Mouse (Mus musculus): ENCODE results near the gene Flt3l.

DNA sequence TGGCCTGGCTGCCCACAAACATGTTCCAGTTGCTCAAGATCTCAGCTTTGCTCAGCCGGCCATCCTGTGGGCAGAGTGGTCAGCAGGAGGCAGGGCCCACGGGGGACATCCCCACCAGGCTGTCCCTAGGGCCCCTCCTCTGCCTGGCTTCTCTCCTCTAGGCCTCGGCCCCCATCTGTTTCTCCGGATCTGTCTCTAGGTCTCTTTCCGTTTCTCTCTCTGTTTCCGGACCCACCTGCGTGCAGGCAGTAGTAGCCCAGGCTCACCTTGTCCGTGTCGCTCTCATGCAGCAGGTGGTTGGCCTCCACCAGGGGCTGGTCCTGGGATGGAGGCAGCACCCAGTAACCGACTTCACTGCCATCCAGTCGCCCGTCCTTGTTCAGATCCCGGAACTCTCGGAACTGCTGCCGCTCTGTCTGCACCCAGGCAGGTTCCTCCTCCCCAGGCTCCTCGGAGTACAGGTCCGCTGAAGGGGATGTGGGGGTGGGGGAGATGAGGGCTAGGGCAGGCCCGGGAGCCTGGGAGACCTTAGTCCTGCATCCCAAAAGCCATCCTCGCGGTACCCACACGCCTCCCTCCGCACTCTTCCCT is 52.8 kb downstream of the Flt3l start:
- TF ChIP-seq MYOD1 (IDR thresholded peaks at IDR 0.05; ENCODE audit: control insufficient read depth, insufficient read length, low read depth), result no peak
- no peak for TF ChIP-seq CTCF (IDR thresholded peaks at IDR 0.05; ENCODE audit: control insufficient read depth, insufficient read depth, insufficient read length)
